Comparison of ENCODE assay signal across 9 mouse cellular contexts in genomic region chr4:107019027-107019426, GRCm38 (mm10). TPM values are rescaled to one million over a fixed set of nuclear protein-coding genes. Genes with fewer than 3 reads are reported as not detected.
A peak's percentile ranks its signal among the peaks of the same experiment; 100 is the strongest.
DNase-seq lines count a peak whose midpoint lies in the region; ATAC-seq and TF ChIP-seq lines count a peak whose summit lies in the region.
"Had no signal": no experiment of that assay in that cellular context is flagged by ENCODE, and none has a peak within 500 bp of the region (broad histone marks: within the 10 kb centered on the region; RNA-seq: fewer than 3 reads in every experiment).

No protein-coding gene starts in this region.

- no peak for TF ChIP-seq CTCF in left cerebral cortex, adult 2 months (IDR thresholded peaks at IDR 0.05)

- WGBS in kidney, embryonic 16.5 days: 50% methylated on average over 7 of the region's 7 CpGs
- 73% methylated on average over 7 of the region's 7 CpGs for WGBS in hindbrain, embryonic 10.5 days

- intact Hi-C loops in left cerebral cortex, adult 2 months (cut with DNase I): no loop called here

- H3K4me3 ChIP-seq in kidney, embryonic 16.5 days (ENCODE audit: low read length): no peak overlapping the region
- H3K4me3 ChIP-seq in hindbrain, embryonic 10.5 days: no peak overlapping the region
- H3K4me3 ChIP-seq in left cerebral cortex, adult 2 months: no peak overlapping the region

- H3K4me2 ChIP-seq in kidney, embryonic 16.5 days (replicated peaks; ENCODE audit: low read depth, low read length): no peak overlapping the region

- peaks cover 37% of the 10 kb centered on the region for H3K4me1 ChIP-seq in kidney, embryonic 16.5 days (ENCODE audit: insufficient read depth, low read length)
- peaks cover 97% of the 10 kb centered on the region for H3K4me1 ChIP-seq in hindbrain, embryonic 10.5 days (replicated peaks)

- H3K27me3 ChIP-seq in kidney, embryonic 16.5 days (ENCODE audit: insufficient read depth, low read length): no peaks in the 10 kb centered on the region
- no peaks in the 10 kb centered on the region for H3K27me3 ChIP-seq in hindbrain, embryonic 10.5 days (ENCODE audit: insufficient read depth, poor library complexity, severe bottlenecking)
- H3K27me3 ChIP-seq: Patski had no signal

- no peak overlapping the region for H3K9ac ChIP-seq in kidney, embryonic 16.5 days (replicated peaks; ENCODE audit: low read length)

- DNase-seq in kidney, postnatal 10 days: peak; percentile 45
- DNase-seq in cerebellum, postnatal 10 days: peak; percentile 75 to 80
- no peak for DNase-seq in hindbrain, embryonic 10.5 days (ENCODE audit: low spot score)
- peak; percentile 37 to 60 for DNase-seq in left cerebral cortex, adult 2 months (ENCODE audit: extremely low spot score in 1 of 2, low spot score in 2 of 2)
- peak; percentile 49 to 70 for DNase-seq in right cerebral cortex, adult 2 months (ENCODE audit: low spot score in 2 of 2)
- no peak for DNase-seq in embryo, embryonic 9.5 days (ENCODE audit: extremely low spot score)

- ATAC-seq in kidney, embryonic 16.5 days (ENCODE audit: low FRiP score, low TSS enrichment): no peak
- ATAC-seq in erythroid progenitor cell, adult 5-6 weeks (replicated peaks; ENCODE audit: low FRiP score, poor library complexity, severe bottlenecking): no peak
- ATAC-seq: Patski had no signal

- H3K27ac ChIP-seq in kidney, embryonic 16.5 days (ENCODE audit: low read length): no peak overlapping the region
- H3K27ac ChIP-seq in hindbrain, embryonic 10.5 days: peak overlapping the region; percentile 50; the same call in 1 of the 2 replicates
- H3K27ac ChIP-seq in left cerebral cortex, adult 2 months: peak overlapping the region; percentile 38; the same call in 1 of the 2 replicates

- no peaks in the 10 kb centered on the region for H3K36me3 ChIP-seq in kidney, embryonic 16.5 days (ENCODE audit: insufficient read depth, low read length)
- peaks cover 44% of the 10 kb centered on the region for H3K36me3 ChIP-seq in hindbrain, embryonic 10.5 days

- H3K9me3 ChIP-seq in kidney, embryonic 16.5 days (ENCODE audit: low read length): no peaks in the 10 kb centered on the region
- H3K9me3 ChIP-seq in hindbrain, embryonic 10.5 days: no peaks in the 10 kb centered on the region

RNA-seq across cellular contexts. Expression of gene Mrpl37, which starts 47.6 kb away (rescaled TPM):
- polyA plus RNA-seq in kidney, embryonic 16.5 days (2015; fragmentation: Nextera tagmentation; extraction: Ambion mirVana): 120 and 121 TPM in 2 replicates
- polyA plus RNA-seq in hindbrain, embryonic 10.5 days (2016; fragmentation: Nextera tagmentation; extraction: Ambion mirVana): 116 and 121 TPM in 2 replicates
- 10 to 100 TPM; 56.3 to 64.9 TPM for total RNA-seq in left cerebral cortex, adult 2 months (2021)
- total RNA-seq in erythroid progenitor cell, adult 5-6 weeks (2015; ENCODE audit: low replicate concordance): 13.4 and 24.9 TPM in 2 replicates
- total RNA-seq in erythroid progenitor cell, adult 5-6 weeks (2017; ENCODE audit: low replicate concordance): 11.0 and 14.3 TPM in 2 replicates

RNA-seq across cellular contexts. Expression of gene Cyb5rl, which starts 47.8 kb away (rescaled TPM):
- polyA plus RNA-seq in kidney, embryonic 16.5 days (2015; fragmentation: Nextera tagmentation; extraction: Ambion mirVana): 13.4 and 14.4 TPM in 2 replicates
- polyA plus RNA-seq in hindbrain, embryonic 10.5 days (2016; fragmentation: Nextera tagmentation; extraction: Ambion mirVana): 7.6 and 8.9 TPM in 2 replicates
- total RNA-seq in left cerebral cortex, adult 2 months (2021): 1 to 10 TPM; 7.4 to 8.8 TPM
- 0.36 TPM in 1 of 2 replicates, not detected in the other for total RNA-seq in erythroid progenitor cell, adult 5-6 weeks (2015; ENCODE audit: low replicate concordance)
- total RNA-seq in erythroid progenitor cell, adult 5-6 weeks (2017; ENCODE audit: low replicate concordance): 0.15 TPM in 1 of 2 replicates, not detected in the other

Comparison
In these comparisons a context has a peak if more than half of its experiments do, and no peak if none do; other contexts are left out.
1. DNase-seq: peak in kidney, postnatal 10 days (single experiment), cerebellum, postnatal 10 days (2 of 2), left cerebral cortex, adult 2 months (2 of 2) and right cerebral cortex, adult 2 months (2 of 2); none in hindbrain, embryonic 10.5 days (single experiment) and embryo, embryonic 9.5 days (single experiment).
2. RNA of gene Cyb5rl, which starts 47.8 kb away (total RNA-seq): 7.4 to 8.8 TPM in left cerebral cortex, adult 2 months; 0.15 to 0.36 TPM in erythroid progenitor cell, adult 5-6 weeks; every median in the first group is over 4 times any median in the second.